Mouse (Mus musculus): Measurements from ENCODE around the gene Tyw5.

- TF ChIP-seq CTCF (IDR thresholded peaks at IDR 0.05; ENCODE audit: low read depth, low read length) (no peak), TAL1 (conservative IDR thresholded peaks at IDR 0.05; ENCODE audit: low read depth, low read length) (no peak), GATA2 (IDR thresholded peaks at IDR 0.05; ENCODE audit: borderline replicate concordance, low read depth, low read length) (no peak), GATA1 (IDR thresholded peaks at IDR 0.05; ENCODE audit: borderline replicate concordance, low read length) (no peak)
Measured at GRCm38 (mm10) chr1:57439026-57439425, 32.1 kb upstream of the Tyw5 start.
